Mouse (Mus musculus) heart, adult 2 months (tissue): ENCODE data around the gene Plcl1. TPM values are rescaled to one million over a fixed set of nuclear protein-coding genes. Genes with fewer than 3 reads are reported as not detected.

Source experiments
- DNase-seq, 2 experiments: peaks; one replicate each; pipeline ENCODE4 v3.0.0; 2021
- H3K27ac ChIP-seq: fragments of 200-600 bp; 2 replicates; pipeline ENCODE4 v1.8.1; 2022
- H3K27me3 ChIP-seq: fragments of 200-500 bp; 2 replicates; pipeline ENCODE4 v1.6.1; 2012; ENCODE audit warnings: mild to moderate bottlenecking, low read length, inconsistent platforms, mixed read lengths; ENCODE audit not compliant: control insufficient read depth, insufficient read depth
- H3K36me3 ChIP-seq: fragments of 200-500 bp; 2 replicates; pipeline ENCODE4 v1.6.1; 2012; ENCODE audit warnings: low read length, inconsistent platforms; ENCODE audit not compliant: control insufficient read depth, insufficient read depth
- H3K4me1 ChIP-seq: fragments of 200-500 bp; 2 replicates; pipeline ENCODE4 v1.6.1; 2011; ENCODE audit warnings: low read length; ENCODE audit not compliant: control insufficient read depth, insufficient read depth
- H3K4me3 ChIP-seq: fragments of 200-600 bp; 2 replicates; pipeline ENCODE4 v1.8.1; 2022
- H3K79me2 ChIP-seq: fragments of 200-500 bp; replicated peaks from 2 replicates; pipeline ENCODE4 v1.6.1; 2012; ENCODE audit warnings: mild to moderate bottlenecking, inconsistent platforms, low read length, moderate library complexity, mixed read lengths; ENCODE audit not compliant: control insufficient read depth, insufficient read depth
- H3K9ac ChIP-seq: fragments of 200-500 bp; 2 replicates; pipeline ENCODE4 v1.6.1; 2012; ENCODE audit warnings: low read depth, mild to moderate bottlenecking, control low read depth, inconsistent platforms, low read length, mixed read lengths
- CTCF ChIP-seq: fragments of 200-600 bp; IDR thresholded peaks from 2 replicates; pipeline ENCODE4 v1.8.1; 2022; ENCODE audit warnings: antibody characterized with exemption, mild to moderate bottlenecking, moderate library complexity
- EP300 ChIP-seq: fragments of 200-500 bp; IDR thresholded peaks from 2 replicates; pipeline ENCODE4 v1.6.1; 2011; ENCODE audit warnings: low read depth, low read length, control low read depth; ENCODE audit not compliant: insufficient read depth
- POLR2A ChIP-seq: fragments of 200-500 bp; IDR thresholded peaks from 2 replicates; pipeline ENCODE4 v1.6.1; 2011; ENCODE audit warnings: mild to moderate bottlenecking, low read depth, low read length, control low read depth; ENCODE audit not compliant: insufficient read depth
- WGBS: fragments of 180-500 bp; shearing (Covaris S2); methylation state at CpG from one replicate; pipeline ENCODE4 v1.1.7; 2018; 5-methylcytosine and 5-hydroxymethylcytosine counted together
- intact Hi-C: fragments of 180-260 bp; cut with DNase I; formaldehyde crosslinking; loops from one replicate; pipeline ENCODE4 v1.15.1; 2025
- long read RNA-seq: library from polyadenylated mRNA; stranded (forward); transcript quantifications from one replicate; pipeline ENCODE4 v2.0.0, GENCODE M21; 2021
- polyA plus RNA-seq: library from polyadenylated mRNA; depleted of rRNA; stranded (reverse); fragments of >200 nt; gene quantifications from 2 replicates; pipeline ENCODE4 v1.2.3, GENCODE M21; 2012; rRNA removed
- total RNA-seq, 2 experiments: library from RNA; stranded (reverse); gene quantifications; 2 replicates each; pipeline ENCODE4 v1.2.3; 2021

Gene Plcl1
- total RNA-seq (1 to 10 TPM; 3.0 to 3.1 TPM), polyA plus RNA-seq (0.86 and 1.5 TPM in 2 replicates)
- long read RNA-seq, partial matches to known transcripts = 1 of 1 reads
- long read RNA-seq, other reads (novel, unspliced or antisense) = 0 of 1 reads

DNA sequence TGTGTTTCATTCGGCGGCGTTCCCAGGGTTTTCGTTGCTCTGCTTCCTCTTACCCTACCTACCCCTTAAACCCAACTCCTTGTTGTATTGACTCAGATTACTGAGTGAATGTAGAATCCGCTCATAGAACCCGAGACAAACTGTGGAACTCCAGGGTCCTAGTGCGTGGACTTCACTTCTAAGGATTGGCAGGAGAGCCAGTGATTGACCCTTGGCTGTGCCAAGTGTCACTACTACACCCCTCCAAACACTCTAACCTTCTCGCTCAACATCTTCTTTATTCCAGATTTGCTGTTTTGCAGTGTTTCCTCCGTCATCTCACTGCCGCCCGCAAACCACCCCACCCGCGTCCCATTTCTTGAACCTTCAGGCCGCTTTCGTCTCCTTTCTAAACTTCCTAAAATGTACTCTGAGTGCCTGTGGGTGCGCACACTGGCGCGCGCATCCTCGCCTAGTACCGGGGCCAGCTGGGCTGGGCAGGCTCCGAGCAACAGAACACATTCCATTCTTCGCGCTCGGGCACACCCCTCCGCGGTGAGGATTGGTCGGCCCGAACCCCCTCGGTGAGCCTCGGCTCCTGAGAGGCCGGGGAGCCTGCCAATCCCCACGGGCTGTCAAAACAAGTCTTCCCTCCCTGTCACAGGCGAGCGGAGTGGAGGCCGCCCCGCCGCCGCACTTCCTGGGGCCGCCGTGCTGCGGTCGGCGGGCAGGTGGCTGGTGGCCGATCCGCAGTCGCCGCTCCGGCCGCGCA lies at the start of gene Plcl1:
Plcl1 (plus strand) TSS at position 650 of the 751 bp plus-strand sequence.
- H3K9ac ChIP-seq = peak within 1 kb of the TSS; percentile 70
- no peaks in the 10 kb centered on the region; the same call in 1 of the 2 replicates for H3K4me1 ChIP-seq
- TF ChIP-seq POLR2A = peak; percentile 55; the same call in 1 of the 2 replicates
- no peak for TF ChIP-seq EP300
- H3K4me3 ChIP-seq = peak within 1 kb of the TSS; percentile 88
- peak; percentile 93 to 96 for DNase-seq
- peak within 1 kb of the TSS; percentile 75 for H3K27ac ChIP-seq
- intact Hi-C loops = loop anchor here (5.0 to 10.0 kb wide), 3 partner anchors 107 to 1569 kb away; partner anchors contain the start of gene Satb2
- no peaks in the 10 kb centered on the region for H3K36me3 ChIP-seq
- WGBS = 2% methylated on average over 50 of the region's 51 CpGs
- no peaks in the 10 kb centered on the region for H3K79me2 ChIP-seq
- H3K27me3 ChIP-seq = no peaks in the 10 kb centered on the region

DNA sequence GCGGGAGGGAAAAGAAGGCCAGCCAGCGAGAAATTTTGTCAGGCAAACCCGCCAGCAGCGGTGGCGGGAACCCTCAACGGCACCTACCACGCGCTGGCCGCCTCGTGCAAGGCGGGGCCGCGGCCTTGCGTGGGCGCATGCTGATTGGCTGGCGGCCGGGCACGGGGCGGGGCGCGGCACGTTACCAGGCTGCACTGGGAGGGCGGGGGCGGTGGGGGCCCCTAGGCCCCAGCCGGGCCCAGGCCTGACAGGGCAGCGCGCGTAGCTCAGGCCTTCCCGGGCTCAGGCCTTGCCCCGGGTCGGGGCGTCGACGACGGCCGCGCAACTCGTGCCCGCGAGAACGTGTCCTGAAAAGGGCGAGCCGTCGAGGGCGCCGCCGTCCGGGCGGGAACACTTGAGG lies 43.1 kb upstream of the Plcl1 start:
- Histone ChIP-seq H3K79me2 (no peaks in the 10 kb centered on the region), H3K4me1 (no peaks in the 10 kb centered on the region), H3K9ac (no peak overlapping the region), H3K36me3 (no peaks in the 10 kb centered on the region), H3K27ac (no peak overlapping the region), H3K27me3 (peaks cover 10% of the 10 kb centered on the region), H3K4me3 (no peak overlapping the region)
- intact Hi-C loops = no loop called here
- TF ChIP-seq POLR2A (no peak), CTCF (no peak), EP300 (no peak)
- WGBS = 51% methylated on average over 49 of the region's 49 CpGs
- DNase-seq = no peak

DNA sequence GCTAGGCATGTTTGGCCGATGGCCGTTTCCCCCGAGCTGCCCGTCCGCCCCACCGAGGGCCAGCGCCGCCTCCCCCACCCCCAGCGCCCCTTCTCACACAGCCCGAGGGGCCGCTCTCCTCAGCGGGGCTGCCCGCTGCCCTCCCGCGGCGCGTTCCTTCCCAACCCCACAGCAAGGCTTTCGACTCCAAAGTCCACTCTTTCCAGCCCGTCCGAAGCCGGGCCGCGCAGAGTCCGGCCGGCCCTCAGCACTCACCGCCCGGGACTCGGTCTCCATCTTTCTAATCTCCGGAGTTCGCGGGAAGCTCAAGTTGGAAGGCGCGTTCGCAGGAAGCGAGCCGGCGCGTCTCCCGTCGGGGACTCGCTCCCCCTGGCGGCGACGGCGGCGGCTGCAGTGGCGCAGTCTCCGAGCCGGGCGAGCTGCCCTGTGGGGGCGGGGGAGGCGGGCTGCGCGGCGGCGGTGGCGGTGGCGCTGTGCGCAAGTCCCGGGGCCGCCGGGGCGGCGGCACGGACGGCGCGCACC lies 42.6 kb upstream of the Plcl1 start, which contains the start of gene Boll:
Boll (minus strand) TSS at position 426 of the 522 bp plus-strand sequence.
- peak; percentile 76 to 80 for DNase-seq
- Histone ChIP-seq H3K79me2 (no peaks in the 10 kb centered on the region), H3K27me3 (peaks cover 10% of the 10 kb centered on the region), H3K9ac (peak within 1 kb of the TSS; percentile 55), H3K27ac (no peak within 1 kb of the TSS), H3K4me3 (peak within 1 kb of the TSS; percentile 44), H3K4me1 (no peaks in the 10 kb centered on the region), H3K36me3 (no peaks in the 10 kb centered on the region)
- intact Hi-C loops = no loop called here
- WGBS = 11% methylated on average over 68 of the region's 68 CpGs
- TF ChIP-seq EP300 (no peak), CTCF (peak; percentile 68), POLR2A (no peak)

DNA sequence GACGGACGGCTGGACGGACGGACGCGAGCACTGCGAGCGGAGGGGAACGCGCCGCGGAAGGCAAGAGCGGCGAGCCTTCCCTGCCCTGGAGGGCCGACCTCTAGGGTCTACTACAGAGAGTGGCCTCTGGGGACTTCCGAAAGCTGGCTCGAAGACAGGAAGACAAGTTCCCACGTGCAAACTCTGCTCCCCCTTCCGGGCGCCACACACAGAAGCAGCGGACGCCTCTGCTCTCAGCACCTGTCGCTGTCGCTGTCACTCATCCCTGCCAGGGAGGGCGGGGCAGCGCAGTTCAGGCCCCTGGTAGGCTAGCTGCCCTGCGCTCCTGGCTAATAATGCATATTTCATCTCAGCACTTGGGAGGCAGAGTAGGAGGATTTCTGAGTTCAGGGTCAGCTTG lies 42.1 kb upstream of the Plcl1 start:
- Histone ChIP-seq H3K36me3 (no peaks in the 10 kb centered on the region), H3K27ac (no peak overlapping the region), H3K27me3 (peaks cover 10% of the 10 kb centered on the region), H3K4me3 (peak overlapping the region; percentile 44), H3K9ac (peak overlapping the region; percentile 55), H3K4me1 (no peaks in the 10 kb centered on the region), H3K79me2 (no peaks in the 10 kb centered on the region)
- peak in 1 of 2 experiments; percentile 48 for DNase-seq
- no peak for TF ChIP-seq EP300
- no peak for TF ChIP-seq POLR2A
- 0 out of 2 replicates have a peak, but pooled peaks have one; percentile 2 for TF ChIP-seq CTCF
- WGBS = 1% methylated on average over 27 of the region's 27 CpGs
- intact Hi-C loops = no loop called here

DNA sequence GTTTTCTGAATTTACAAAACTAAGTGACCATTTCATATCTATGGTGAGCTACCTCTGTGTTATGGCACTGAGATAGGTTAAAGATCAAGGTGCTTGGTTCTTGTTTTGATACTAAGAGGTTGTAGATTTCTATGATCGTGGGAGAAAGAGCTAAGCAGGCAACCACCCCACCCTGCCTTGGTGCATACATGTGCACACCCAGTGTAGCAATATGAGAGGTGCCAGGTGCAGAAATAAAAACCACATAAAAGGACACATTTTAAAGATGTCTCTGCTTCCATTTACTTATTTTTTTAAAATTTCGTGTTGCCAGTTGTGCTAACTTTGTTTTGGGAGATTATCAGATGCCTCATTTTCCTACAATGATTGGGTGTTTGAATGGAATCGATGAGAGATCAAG lies 33.1 kb upstream of the Plcl1 start:
- Histone ChIP-seq H3K27ac (no peak overlapping the region), H3K36me3 (no peaks in the 10 kb centered on the region), H3K4me1 (no peaks in the 10 kb centered on the region), H3K9ac (no peak overlapping the region), H3K4me3 (no peak overlapping the region), H3K79me2 (no peaks in the 10 kb centered on the region), H3K27me3 (peaks cover 2% of the 10 kb centered on the region; the same call in 1 of the 2 replicates)
- no peak for DNase-seq
- intact Hi-C loops = no loop called here
- WGBS = 75% methylated on average over 3 of the region's 3 CpGs
- TF ChIP-seq EP300 = no peak

DNA sequence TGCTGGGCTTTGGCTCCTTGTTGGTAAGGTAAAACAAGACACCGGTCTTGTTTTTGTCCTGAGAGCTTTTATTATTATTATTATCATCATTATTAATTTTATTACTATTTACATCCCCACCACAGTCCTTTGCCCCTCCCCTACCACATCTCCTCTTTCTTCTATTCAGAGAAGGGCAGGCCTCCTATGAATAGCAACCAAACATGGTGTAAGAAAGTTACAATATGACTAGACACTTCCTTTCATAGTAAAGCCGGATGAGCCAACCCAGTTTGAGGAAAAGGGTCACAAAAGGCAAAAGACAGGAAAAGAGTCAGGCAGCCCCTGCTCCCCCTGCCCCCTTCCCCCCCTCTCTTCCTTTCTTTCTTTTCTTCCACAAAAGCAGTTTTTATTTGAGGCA lies 25.2 kb upstream of the Plcl1 start:
- H3K79me2 ChIP-seq = no peaks in the 10 kb centered on the region
- H3K4me1 ChIP-seq = no peaks in the 10 kb centered on the region
- H3K9ac ChIP-seq = no peak overlapping the region
- H3K27me3 ChIP-seq = no peaks in the 10 kb centered on the region
- H3K36me3 ChIP-seq = no peaks in the 10 kb centered on the region
- WGBS = 68% methylated on average over 2 of the region's 2 CpGs
- no peak overlapping the region for H3K27ac ChIP-seq
- H3K4me3 ChIP-seq = no peak overlapping the region
- intact Hi-C loops = no loop called here
- DNase-seq = no peak
- TF ChIP-seq POLR2A (no peak), CTCF (no peak), EP300 (no peak)
